Mouse (Mus musculus): ENCODE data around the gene Mbl1.

DNA sequence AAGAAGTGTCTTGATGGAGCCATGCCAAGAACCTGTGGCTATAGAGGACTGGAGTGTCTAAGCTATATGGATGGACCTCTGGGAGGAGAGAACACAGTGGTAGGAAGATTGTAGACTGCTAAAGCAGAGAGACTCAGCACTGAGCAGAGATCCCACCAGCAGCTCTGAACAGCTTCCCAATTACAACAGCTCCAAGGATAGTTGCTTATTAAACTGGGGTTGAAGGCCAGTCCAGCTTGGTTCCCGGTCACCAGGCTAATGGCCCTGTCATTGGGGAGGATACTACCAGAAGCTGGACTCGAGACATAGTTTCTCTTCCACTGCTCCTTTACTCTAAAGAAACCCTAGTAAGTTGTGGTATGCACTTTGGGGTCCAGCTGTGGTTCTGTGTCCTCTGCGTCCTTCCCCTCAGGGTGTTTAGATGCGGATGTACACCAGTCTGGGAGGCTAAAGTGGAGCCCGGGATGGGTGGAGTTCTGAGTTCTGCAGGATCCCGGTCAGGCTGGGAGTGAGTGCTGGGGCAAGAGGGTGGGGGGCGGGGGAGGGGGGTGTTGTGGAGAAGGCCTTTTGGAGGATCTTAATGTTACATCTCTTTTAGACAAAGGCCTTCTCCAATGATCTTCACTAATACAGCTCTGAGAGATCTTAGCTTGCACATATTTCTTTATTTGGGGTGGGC, at the start of gene Mbl1:
- TF ChIP-seq CTCF (IDR thresholded peaks at IDR 0.05; ENCODE audit: extremely low read depth, insufficient read length, insufficient replicate concordance, low read depth, low read length) (no peak), POLR2A (IDR thresholded peaks at IDR 0.05; ENCODE audit: low read depth, low read length) (no peak)
